Mouse (Mus musculus): Measurements from ENCODE around the gene Matn4. TPM values are rescaled to one million over a fixed set of nuclear protein-coding genes. Genes with fewer than 3 reads are reported as not detected.

Matn4 gene
- polyA plus RNA-seq, 2 experiments, result 0.44 TPM; not detected in 1

GRCm38 (mm10) chr2:164396911-164397310, 8.0 kb downstream of the Matn4 start:
- H3K4me2 ChIP-seq (ENCODE audit: low read depth), result no peak overlapping the region
- peaks cover 23% of the 10 kb centered on the region for H3K27me3 ChIP-seq (ENCODE audit: control insufficient read depth, insufficient read depth, low read length)
- no peaks in the 10 kb centered on the region for H3K4me1 ChIP-seq (replicated peaks; ENCODE audit: control insufficient read depth in 2 of 2, insufficient read depth in 2 of 2, low read length in 1 of 2)
- H3K4me3 ChIP-seq (ENCODE audit: insufficient read depth in 1 of 2, low read depth in 2 of 2, low read length in 2 of 2), result no peak overlapping the region
- no peaks in the 10 kb centered on the region for H3K9me3 ChIP-seq (ENCODE audit: control insufficient read depth, low read length)
- H3K27ac ChIP-seq, result no peak overlapping the region
- H3K9ac ChIP-seq (replicated peaks), result no peak overlapping the region
- no peaks in the 10 kb centered on the region for H3K36me3 ChIP-seq (replicated peaks; ENCODE audit: control insufficient read depth, insufficient read depth, low read depth)
- 53% methylated on average over 12 of the region's 12 CpGs for WGBS (ENCODE audit: insufficient replicate concordance)
- ATAC-seq (ENCODE audit: insufficient read depth), result no peak
- TF ChIP-seq CTCF (IDR thresholded peaks at IDR 0.05; ENCODE audit: low read depth) (no peak), EP300 (IDR thresholded peaks at IDR 0.05; ENCODE audit: low read depth) (no peak)
- no peak for DNase-seq (ENCODE audit: low read depth in 3 of 3, low spot score in 3 of 3)

GRCm38 (mm10) chr2:164396076-164396475, 8.9 kb downstream of the Matn4 start:
- H3K36me3 ChIP-seq (replicated peaks; ENCODE audit: control insufficient read depth, insufficient read depth, low read depth), result no peaks in the 10 kb centered on the region
- no peak overlapping the region for H3K9ac ChIP-seq (replicated peaks)
- TF ChIP-seq EP300 (IDR thresholded peaks at IDR 0.05; ENCODE audit: low read depth), result no peak
- no peak for TF ChIP-seq CTCF (IDR thresholded peaks at IDR 0.05; ENCODE audit: low read depth)
- 73% methylated on average over 7 of the region's 7 CpGs for WGBS (ENCODE audit: insufficient replicate concordance)
- no peaks in the 10 kb centered on the region for H3K4me1 ChIP-seq (replicated peaks; ENCODE audit: control insufficient read depth in 2 of 2, insufficient read depth in 2 of 2, low read length in 1 of 2)
- ATAC-seq (ENCODE audit: insufficient read depth) (no peak), DNase-seq (ENCODE audit: low read depth in 3 of 3, low spot score in 3 of 3) (no peak)
- no peaks in the 10 kb centered on the region for H3K9me3 ChIP-seq (ENCODE audit: control insufficient read depth, low read length)
- no peak overlapping the region for H3K4me2 ChIP-seq (ENCODE audit: low read depth)
- H3K27ac ChIP-seq, result no peak overlapping the region
- H3K4me3 ChIP-seq (ENCODE audit: insufficient read depth in 1 of 2, low read depth in 2 of 2, low read length in 2 of 2), result no peak overlapping the region
- peaks cover 14% of the 10 kb centered on the region for H3K27me3 ChIP-seq (ENCODE audit: control insufficient read depth, insufficient read depth, low read length)

- H3K4me3 ChIP-seq (ENCODE audit: insufficient read depth in 1 of 2, low read depth in 2 of 2, low read length in 2 of 2), result no peak overlapping the region
- no peak overlapping the region for H3K9ac ChIP-seq (replicated peaks)
- DNase-seq (ENCODE audit: low read depth in 3 of 3, low spot score in 3 of 3) (no peak), ATAC-seq (ENCODE audit: insufficient read depth) (no peak)
- H3K27ac ChIP-seq, result no peak overlapping the region
- no peaks in the 10 kb centered on the region for H3K9me3 ChIP-seq (ENCODE audit: control insufficient read depth, low read length)
- no peaks in the 10 kb centered on the region for H3K36me3 ChIP-seq (replicated peaks; ENCODE audit: control insufficient read depth, insufficient read depth, low read depth)
- no peaks in the 10 kb centered on the region for H3K4me1 ChIP-seq (replicated peaks; ENCODE audit: control insufficient read depth in 2 of 2, insufficient read depth in 2 of 2, low read length in 1 of 2)
- peaks cover 11% of the 10 kb centered on the region for H3K27me3 ChIP-seq (ENCODE audit: control insufficient read depth, insufficient read depth, low read length)
- 66% methylated on average over 29 of the region's 29 CpGs for WGBS (ENCODE audit: insufficient replicate concordance)
- no peak for TF ChIP-seq CTCF (IDR thresholded peaks at IDR 0.05; ENCODE audit: low read depth)
- TF ChIP-seq EP300 (IDR thresholded peaks at IDR 0.05; ENCODE audit: low read depth), result no peak
- H3K4me2 ChIP-seq (ENCODE audit: low read depth), result no peak overlapping the region
These were observed 11.8 kb downstream of the Matn4 start for GRCm38 (mm10) chr2:164393126-164393525.

- H3K27me3 ChIP-seq (ENCODE audit: control insufficient read depth, insufficient read depth, low read length), result peaks cover 13% of the 10 kb centered on the region
- ATAC-seq (ENCODE audit: insufficient read depth) (no peak), DNase-seq (ENCODE audit: low read depth in 3 of 3, low spot score in 3 of 3) (peak in 2 of 3 experiments; percentile 22 to 23)
- H3K4me3 ChIP-seq (ENCODE audit: insufficient read depth in 1 of 2, low read depth in 2 of 2, low read length in 2 of 2), result peak overlapping the region; percentile 3 to 16; a peak in 3 of 4 replicates
- no peaks in the 10 kb centered on the region for H3K9me3 ChIP-seq (ENCODE audit: control insufficient read depth, low read length)
- H3K9ac ChIP-seq (replicated peaks), result no peak overlapping the region
- peak overlapping the region; percentile 14; the same call in 1 of the 2 replicates for H3K4me2 ChIP-seq (ENCODE audit: low read depth)
- TF ChIP-seq CTCF (IDR thresholded peaks at IDR 0.05; ENCODE audit: low read depth) (peak; percentile 88), EP300 (IDR thresholded peaks at IDR 0.05; ENCODE audit: low read depth) (no peak)
- 1% methylated on average over 30 of the region's 30 CpGs for WGBS (ENCODE audit: insufficient replicate concordance)
- 0 out of 4 replicates have a peak, but pooled peaks cover 0 to 2% of the 10 kb centered on the region in 2 experiments for H3K4me1 ChIP-seq (replicated peaks; ENCODE audit: control insufficient read depth in 2 of 2, insufficient read depth in 2 of 2, low read length in 1 of 2)
- no peaks in the 10 kb centered on the region for H3K36me3 ChIP-seq (replicated peaks; ENCODE audit: control insufficient read depth, insufficient read depth, low read depth)
- no peak overlapping the region for H3K27ac ChIP-seq
These were observed 15.5 kb downstream of the Matn4 start for GRCm38 (mm10) chr2:164389499-164389898.

- no peak within 1 kb of the TSS for H3K9ac ChIP-seq (replicated peaks)
- 2% methylated on average over 17 of the region's 17 CpGs for WGBS (ENCODE audit: insufficient replicate concordance)
- peak within 1 kb of the TSS; percentile 3 to 16; a peak in 3 of 4 replicates for H3K4me3 ChIP-seq (ENCODE audit: insufficient read depth in 1 of 2, low read depth in 2 of 2, low read length in 2 of 2)
- TF ChIP-seq EP300 (IDR thresholded peaks at IDR 0.05; ENCODE audit: low read depth) (no peak), CTCF (IDR thresholded peaks at IDR 0.05; ENCODE audit: low read depth) (no peak)
- H3K36me3 ChIP-seq (replicated peaks; ENCODE audit: control insufficient read depth, insufficient read depth, low read depth), result no peaks in the 10 kb centered on the region
- no peak for ATAC-seq (ENCODE audit: insufficient read depth)
- DNase-seq (ENCODE audit: low read depth in 3 of 3, low spot score in 3 of 3), result no peak
- H3K9me3 ChIP-seq (ENCODE audit: control insufficient read depth, low read length), result no peaks in the 10 kb centered on the region
- no peak within 1 kb of the TSS for H3K27ac ChIP-seq
- peak within 1 kb of the TSS; percentile 14; the same call in 1 of the 2 replicates for H3K4me2 ChIP-seq (ENCODE audit: low read depth)
- 0 out of 4 replicates have a peak, but pooled peaks cover 0 to 2% of the 10 kb centered on the region in 2 experiments for H3K4me1 ChIP-seq (replicated peaks; ENCODE audit: control insufficient read depth in 2 of 2, insufficient read depth in 2 of 2, low read length in 1 of 2)
- H3K27me3 ChIP-seq (ENCODE audit: control insufficient read depth, insufficient read depth, low read length), result peaks cover 13% of the 10 kb centered on the region
These were observed 15.9 kb downstream of the Matn4 start, which contains the start of gene Slpi for GRCm38 (mm10) chr2:164389020-164389419. TSS of gene Slpi (minus strand) at chr2:164389095.
